Mouse (Mus musculus): ENCODE results near the gene Gm5157. TPM values are rescaled to one million over a fixed set of nuclear protein-coding genes. Genes with fewer than 3 reads are reported as not detected.

Gm5157 gene
- polyA plus RNA-seq (2012; rRNA removed), result not detected in 2 replicates

GRCm38 (mm10) chr7:21190323-21190722, at the start of gene Gm5157:
TSS of gene Gm5157 (minus strand) at chr7:21190423.

GRCm38 (mm10) chr7:21161885-21162284, 28.3 kb downstream of the Gm5157 start, which contains the start of gene Vmn1r123:
TSS of gene Vmn1r123 (plus strand) at chr7:21162185.

Other genes starting within 250 kb of the Gm5157 start
- not detected in 2 replicates for gene Vmn1r119, start 178.0 kb downstream of the Gm5157 start, polyA plus RNA-seq (2012; rRNA removed)
- not detected in 2 replicates for gene Vmn1r120, start 136.6 kb downstream of the Gm5157 start, polyA plus RNA-seq (2012; rRNA removed)
- gene Vmn1r121, start 91.9 kb downstream of the Gm5157 start, polyA plus RNA-seq (2012; rRNA removed), result not detected in 2 replicates
- gene Vmn1r122, start 56.3 kb downstream of the Gm5157 start, polyA plus RNA-seq (2012; rRNA removed), result not detected in 2 replicates
- gene Vmn1r123, start 28.2 kb downstream of the Gm5157 start, polyA plus RNA-seq (2012; rRNA removed), result not detected in 2 replicates
- gene Vmn1r124, start 70.2 kb upstream of the Gm5157 start, polyA plus RNA-seq (2012; rRNA removed), result not detected in 2 replicates
- gene Vmn1r125, start 81.8 kb upstream of the Gm5157 start, polyA plus RNA-seq (2012; rRNA removed), result not detected in 2 replicates
- gene Vmn1r126, start 111.0 kb upstream of the Gm5157 start, polyA plus RNA-seq (2012; rRNA removed), result not detected in 2 replicates
- gene Vmn1r127, start 129.4 kb upstream of the Gm5157 start, polyA plus RNA-seq (2012; rRNA removed), result not detected in 2 replicates
- gene Vmn1r128, start 158.9 kb upstream of the Gm5157 start, polyA plus RNA-seq (2012; rRNA removed), result not detected in 2 replicates
- not detected in 2 replicates for gene Vmn1r129, start 170.9 kb upstream of the Gm5157 start, polyA plus RNA-seq (2012; rRNA removed)
- gene Gm6882, start 242.3 kb upstream of the Gm5157 start, polyA plus RNA-seq (2012; rRNA removed), result not detected in 2 replicates